Mouse (Mus musculus): Measurements from ENCODE around the gene Twist2.

- no peak for TF ChIP-seq POLR2A (IDR thresholded peaks at IDR 0.05; ENCODE audit: low read depth, low read length)
- TF ChIP-seq CTCF (IDR thresholded peaks at IDR 0.05; ENCODE audit: extremely low read depth, insufficient read depth, insufficient read length, insufficient replicate concordance): no peak
Measured at GRCm38 (mm10) chr1:91757292-91757691, 44.0 kb upstream of the Twist2 start.
